Mouse (Mus musculus) intestine, embryonic 16.5 days (tissue): ENCODE results near the gene Lcp1. TPM values are rescaled to one million over a fixed set of nuclear protein-coding genes. Genes with fewer than 3 reads are reported as not detected.
"Not testable (repeated sequence)": the region's sequence is repeated elsewhere in the genome, so short reads cannot be mapped to it uniquely, and the experiment has no call there.

ENCODE experiments used
- ATAC-seq: fragments of 200-750 bp; cut with Nextera tagmentation; 2 replicates; pipeline ENCODE4 v1.8.0; 2017; ENCODE audit warnings: moderate TSS enrichment, moderate library complexity
- H3K27ac ChIP-seq: fragments of 300-500 bp; sonication (generic); 2 replicates; pipeline ENCODE4 v1.5.1; 2014; ENCODE audit warnings: mild to moderate bottlenecking, low read length
- H3K27me3 ChIP-seq: fragments of 300-500 bp; sonication (generic); replicated peaks from 2 replicates; pipeline ENCODE4 v1.6.1; 2014; ENCODE audit warnings: low read length, control low read depth, mixed read lengths; ENCODE audit not compliant: control insufficient read depth, insufficient read depth
- H3K36me3 ChIP-seq: fragments of 300-500 bp; sonication (generic); 2 replicates; pipeline ENCODE4 v1.6.1; 2014; ENCODE audit warnings: low read length, control low read depth; ENCODE audit not compliant: control insufficient read depth, insufficient read depth
- H3K4me1 ChIP-seq: fragments of 300-500 bp; sonication (generic); 2 replicates; pipeline ENCODE4 v1.6.1; 2014; ENCODE audit warnings: low read length, control low read depth, mixed read lengths; ENCODE audit not compliant: control insufficient read depth, insufficient read depth
- H3K4me2 ChIP-seq: fragments of 300-500 bp; sonication (generic); 2 replicates; pipeline ENCODE4 v1.6.1; 2014; ENCODE audit warnings: low read depth, low read length, control low read depth
- H3K4me3 ChIP-seq: fragments of 300-500 bp; sonication (generic); 2 replicates; pipeline ENCODE4 v1.5.1; 2014; ENCODE audit warnings: mild to moderate bottlenecking, low read length
- H3K9ac ChIP-seq: fragments of 300-500 bp; sonication (generic); 2 replicates; pipeline ENCODE4 v1.6.1; 2014; ENCODE audit warnings: low read depth, low read length
- H3K9me3 ChIP-seq: fragments of 300-500 bp; sonication (generic); 2 replicates; pipeline ENCODE4 v1.6.1; 2016; ENCODE audit warnings: low read length, control low read depth; ENCODE audit not compliant: control insufficient read depth
- WGBS: fragments of 180-500 bp; shearing (Covaris S2); extraction: QIAGEN DNeasy Blood & Tissue Kit; methylation state at CpG from one replicate; pipeline ENCODE4 v1.1.7; 2014; 5-methylcytosine and 5-hydroxymethylcytosine counted together
- polyA plus RNA-seq: library from polyadenylated mRNA; unstranded; fragments of >200 nt; fragmentation: Nextera tagmentation; extraction: Ambion mirVana; gene quantifications from 2 replicates; pipeline ENCODE4 v1.2.1, GENCODE M21; 2015

The Lcp1 gene
- 105 and 133 TPM in 2 replicates for polyA plus RNA-seq

DNA sequence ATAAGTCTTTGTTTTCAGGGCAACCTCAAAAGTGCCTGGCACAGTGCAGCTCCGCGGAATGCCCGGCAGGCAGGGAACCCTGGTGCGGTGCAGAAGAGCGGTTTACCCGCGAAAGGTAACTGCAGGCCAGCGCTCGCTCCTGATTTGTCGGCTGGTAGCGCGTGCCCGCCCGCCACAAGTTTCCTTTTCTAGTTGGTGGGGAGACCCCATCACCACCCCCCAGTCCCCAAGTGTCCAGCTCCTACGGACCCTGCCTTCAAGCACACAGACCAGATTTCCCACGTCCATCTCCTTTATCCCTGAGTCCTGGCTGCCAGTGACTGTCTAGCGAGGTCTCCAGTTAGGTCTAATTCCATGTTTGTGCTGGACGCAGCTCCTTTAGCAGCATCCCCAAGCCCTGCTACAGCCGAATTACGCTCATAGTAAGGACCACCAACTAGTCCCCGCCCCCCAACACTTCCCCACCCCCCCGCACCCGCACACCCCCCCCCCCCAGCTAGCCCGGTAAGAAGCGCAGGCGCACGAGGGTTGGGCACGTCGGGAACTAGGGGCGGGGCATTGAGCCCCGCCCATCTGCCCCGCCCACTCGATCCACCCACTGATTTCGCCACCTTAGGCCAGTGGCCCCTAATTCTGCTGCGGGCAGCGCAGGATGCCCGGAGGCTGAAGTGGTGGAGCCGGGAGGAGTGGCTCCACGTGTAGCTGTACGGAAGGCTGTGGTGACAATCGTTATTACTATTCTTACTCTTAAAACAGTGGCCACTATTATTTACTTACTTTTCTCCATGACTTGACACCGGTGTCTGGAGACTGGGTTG lies at the start of gene Lcp1, which contains the start of gene Lrrc63:
Gene Lcp1, plus strand, starts transcription at position 601 of the 818 bp plus-strand sequence.
Gene Lrrc63, minus strand, starts transcription at position 381 of the 818 bp plus-strand sequence.
- peak; percentile 97 for ATAC-seq
- peaks cover 6% of the 10 kb centered on the region; the same call in 1 of the 2 replicates for H3K4me1 ChIP-seq
- under 1% methylated on average over 41 of the region's 42 CpGs for WGBS

DNA sequence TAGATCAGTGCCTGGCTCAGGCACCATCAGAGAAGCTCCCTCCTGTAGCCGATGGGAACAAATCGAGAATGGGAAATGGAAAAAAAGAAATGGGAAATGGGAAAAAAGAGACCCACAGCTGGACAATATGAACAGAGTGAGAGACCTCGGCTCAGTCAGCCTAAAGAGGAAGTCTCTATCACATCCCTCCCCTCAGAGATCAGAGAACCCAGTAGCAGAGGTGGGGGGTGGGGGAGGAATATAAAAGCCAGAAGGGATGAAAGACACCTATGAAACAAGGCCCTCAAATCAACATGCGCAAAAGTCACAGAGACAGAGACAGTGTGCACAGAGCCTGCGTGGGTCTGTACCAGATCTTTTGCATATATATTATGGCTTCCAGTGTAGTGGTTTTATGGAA lies 27.9 kb upstream of the Lcp1 start:
- H3K9ac ChIP-seq, result no peak overlapping the region
- H3K4me3 ChIP-seq, result no peak overlapping the region
- no peak overlapping the region for H3K27ac ChIP-seq
- no peaks in the 10 kb centered on the region for H3K4me1 ChIP-seq
- H3K4me2 ChIP-seq, result no peak overlapping the region
- H3K27me3 ChIP-seq, result no peaks in the 10 kb centered on the region
- H3K36me3 ChIP-seq, result no peaks in the 10 kb centered on the region
- H3K9me3 ChIP-seq, result no peaks in the 10 kb centered on the region
- 89% methylated on average over 5 of the region's 5 CpGs for WGBS
- ATAC-seq, result no peak

More for the DNA sequence above, at the start of gene Lcp1, which contains the start of gene Lrrc63:
- H3K36me3 ChIP-seq, result no peaks in the 10 kb centered on the region
- no peaks in the 10 kb centered on the region for H3K27me3 ChIP-seq
- peak within 1 kb of the TSS; percentile 57 for H3K27ac ChIP-seq
- no peaks in the 10 kb centered on the region for H3K9me3 ChIP-seq
- H3K4me3 ChIP-seq, result peak within 1 kb of the TSS; percentile 67
- H3K9ac ChIP-seq, result peak within 1 kb of the TSS; percentile 73
- H3K4me2 ChIP-seq, result peak within 1 kb of the TSS; percentile 93

GRCm38 (mm10) chr14:75121658-75122057 lies 9.2 kb upstream of the Lcp1 start:
- H3K9ac ChIP-seq, result no peak overlapping the region
- no peak for ATAC-seq
- H3K4me1 ChIP-seq, result no peaks in the 10 kb centered on the region
- H3K27ac ChIP-seq, result no peak overlapping the region
- H3K27me3 ChIP-seq, result no peaks in the 10 kb centered on the region
- no peak overlapping the region for H3K4me2 ChIP-seq
- H3K9me3 ChIP-seq, result no peaks in the 10 kb centered on the region
- H3K4me3 ChIP-seq, result no peak overlapping the region
- no peaks in the 10 kb centered on the region for H3K36me3 ChIP-seq
- 83% methylated on average over 8 of the region's 8 CpGs for WGBS

GRCm38 (mm10) chr14:75131324-75131935 lies 529 bp downstream of the Lcp1 start:
- peaks cover 11% of the 10 kb centered on the region; the same call in 1 of the 2 replicates for H3K4me1 ChIP-seq
- peak overlapping the region; percentile 49 for H3K9ac ChIP-seq
- ATAC-seq, result peak; percentile 17
- no peaks in the 10 kb centered on the region for H3K9me3 ChIP-seq
- no peaks in the 10 kb centered on the region for H3K36me3 ChIP-seq
- 6% methylated on average over 12 of the region's 12 CpGs for WGBS
- peak overlapping the region; percentile 93 for H3K4me2 ChIP-seq
- no peaks in the 10 kb centered on the region for H3K27me3 ChIP-seq
- H3K27ac ChIP-seq, result peak overlapping the region; percentile 57
- H3K4me3 ChIP-seq, result peak overlapping the region; percentile 67

- ATAC-seq, result peak; percentile 64
These were observed 5.4 kb downstream of the Lcp1 start for GRCm38 (mm10) chr14:75136119-75136966.

GRCm38 (mm10) chr14:75138503-75138902 lies 7.6 kb downstream of the Lcp1 start:
- Histone ChIP-seq H3K4me3 (no peak overlapping the region), H3K36me3 (no peaks in the 10 kb centered on the region), H3K27me3 (no peaks in the 10 kb centered on the region), H3K4me1 (peaks cover 5% of the 10 kb centered on the region; the same call in 1 of the 2 replicates), H3K4me2 (no peak overlapping the region), H3K9me3 (no peaks in the 10 kb centered on the region), H3K9ac (no peak overlapping the region), H3K27ac (no peak overlapping the region)
- 67% methylated on average over 10 of the region's 10 CpGs for WGBS
- peak; percentile 85 for ATAC-seq

More at GRCm38 (mm10) chr14:75136119-75136966, 5.4 kb downstream of the Lcp1 start:
- Histone ChIP-seq H3K27ac (peak overlapping the region; percentile 72), H3K4me1 (peaks cover 7% of the 10 kb centered on the region; the same call in 1 of the 2 replicates), H3K27me3 (no peaks in the 10 kb centered on the region), H3K36me3 (no peaks in the 10 kb centered on the region), H3K4me3 (peak overlapping the region; percentile 25), H3K9ac (peak overlapping the region; percentile 44; the same call in 1 of the 2 replicates), H3K4me2 (peak overlapping the region; percentile 41), H3K9me3 (no peaks in the 10 kb centered on the region)
- WGBS, result 53% methylated on average over 25 of the region's 25 CpGs

DNA sequence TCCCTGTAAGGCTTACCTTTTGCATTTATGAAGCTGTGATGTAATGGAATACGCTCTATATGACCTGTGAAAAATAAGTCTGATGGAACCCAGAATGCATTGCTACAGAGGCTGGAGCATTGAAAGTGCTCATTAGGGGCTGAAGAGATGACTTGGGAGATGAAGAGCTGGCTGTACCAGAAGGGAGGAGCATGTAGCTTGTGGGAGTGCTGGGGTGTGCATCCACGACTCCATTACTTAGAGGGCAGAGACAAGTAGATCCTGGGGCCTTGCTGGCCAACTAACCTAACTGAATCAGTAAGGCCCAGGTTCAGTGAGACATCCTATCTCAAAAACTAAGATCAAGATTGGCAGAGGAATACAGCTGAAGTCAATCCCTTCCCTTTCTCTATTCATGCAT lies 8.3 kb downstream of the Lcp1 start:
- H3K4me3 ChIP-seq, result no peak overlapping the region
- peaks cover 5% of the 10 kb centered on the region; the same call in 1 of the 2 replicates for H3K4me1 ChIP-seq
- no peaks in the 10 kb centered on the region for H3K9me3 ChIP-seq
- H3K4me2 ChIP-seq, result no peak overlapping the region
- no peak overlapping the region for H3K27ac ChIP-seq
- H3K27me3 ChIP-seq, result no peaks in the 10 kb centered on the region
- ATAC-seq, result no peak
- no peak overlapping the region for H3K9ac ChIP-seq
- H3K36me3 ChIP-seq, result no peaks in the 10 kb centered on the region
- WGBS, result 79% methylated on average over 2 of the region's 2 CpGs

DNA sequence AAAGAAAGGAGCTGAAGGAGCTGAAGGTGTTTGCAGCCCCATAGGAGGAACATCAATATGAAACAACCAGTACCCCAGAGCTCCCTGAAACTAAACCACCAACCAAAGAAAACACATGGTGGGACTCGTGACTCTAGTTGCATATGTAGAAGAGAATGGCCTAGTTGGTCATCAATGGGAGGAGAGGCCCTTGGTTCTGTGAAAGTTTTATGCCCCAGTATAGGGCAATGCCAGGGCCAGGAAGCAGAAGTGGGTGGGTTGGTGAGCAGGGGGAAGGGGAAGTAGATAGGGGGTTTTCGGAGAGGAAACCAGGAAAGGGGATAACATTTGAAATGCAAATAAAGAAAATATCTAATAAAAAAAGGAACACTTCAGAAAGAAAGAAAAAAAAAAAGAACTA lies 16.8 kb downstream of the Lcp1 start:
- ATAC-seq, H3K4me3 ChIP-seq, H3K9me3 ChIP-seq, H3K4me1 ChIP-seq, H3K36me3 ChIP-seq, H3K4me2 ChIP-seq, H3K9ac ChIP-seq, H3K27ac ChIP-seq, H3K27me3 ChIP-seq: not testable (repeated sequence)
- 80% methylated on average over 2 of the region's 2 CpGs for WGBS

DNA sequence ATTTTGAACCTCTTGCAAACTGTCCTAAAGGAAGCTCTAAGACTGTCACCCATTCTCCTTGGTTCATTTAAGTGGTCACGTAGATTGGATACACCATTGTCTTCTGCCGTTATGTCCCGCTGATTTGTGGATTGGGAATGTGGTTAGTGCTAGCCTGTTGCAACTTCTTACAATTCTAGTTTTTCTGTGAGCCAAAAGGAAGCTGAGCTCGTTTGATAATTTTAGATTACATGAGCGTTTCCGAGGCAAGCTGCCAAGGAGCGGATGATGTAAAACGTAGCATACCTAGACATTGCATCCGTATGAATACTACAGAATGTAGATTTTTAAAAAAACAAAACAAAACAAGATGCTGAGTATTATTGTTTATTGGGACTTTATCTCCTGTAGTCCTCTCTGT lies 17.3 kb downstream of the Lcp1 start:
- no peaks in the 10 kb centered on the region for H3K27me3 ChIP-seq
- no peaks in the 10 kb centered on the region for H3K9me3 ChIP-seq
- no peak overlapping the region for H3K27ac ChIP-seq
- H3K4me2 ChIP-seq, result no peak overlapping the region
- H3K4me3 ChIP-seq, result no peak overlapping the region
- ATAC-seq, result no peak
- H3K9ac ChIP-seq, result no peak overlapping the region
- no peaks in the 10 kb centered on the region for H3K4me1 ChIP-seq
- no peaks in the 10 kb centered on the region for H3K36me3 ChIP-seq
- WGBS, result 74% methylated on average over 9 of the region's 9 CpGs
